Mouse (Mus musculus): ENCODE data around the gene Grm7. TPM values are rescaled to one million over a fixed set of nuclear protein-coding genes. Genes with fewer than 3 reads are reported as not detected.

Gene Grm7
- polyA plus RNA-seq (2015; fragmentation: Nextera tagmentation; extraction: Ambion mirVana), result 0.12 and 0.13 TPM in 2 replicates

DNA sequence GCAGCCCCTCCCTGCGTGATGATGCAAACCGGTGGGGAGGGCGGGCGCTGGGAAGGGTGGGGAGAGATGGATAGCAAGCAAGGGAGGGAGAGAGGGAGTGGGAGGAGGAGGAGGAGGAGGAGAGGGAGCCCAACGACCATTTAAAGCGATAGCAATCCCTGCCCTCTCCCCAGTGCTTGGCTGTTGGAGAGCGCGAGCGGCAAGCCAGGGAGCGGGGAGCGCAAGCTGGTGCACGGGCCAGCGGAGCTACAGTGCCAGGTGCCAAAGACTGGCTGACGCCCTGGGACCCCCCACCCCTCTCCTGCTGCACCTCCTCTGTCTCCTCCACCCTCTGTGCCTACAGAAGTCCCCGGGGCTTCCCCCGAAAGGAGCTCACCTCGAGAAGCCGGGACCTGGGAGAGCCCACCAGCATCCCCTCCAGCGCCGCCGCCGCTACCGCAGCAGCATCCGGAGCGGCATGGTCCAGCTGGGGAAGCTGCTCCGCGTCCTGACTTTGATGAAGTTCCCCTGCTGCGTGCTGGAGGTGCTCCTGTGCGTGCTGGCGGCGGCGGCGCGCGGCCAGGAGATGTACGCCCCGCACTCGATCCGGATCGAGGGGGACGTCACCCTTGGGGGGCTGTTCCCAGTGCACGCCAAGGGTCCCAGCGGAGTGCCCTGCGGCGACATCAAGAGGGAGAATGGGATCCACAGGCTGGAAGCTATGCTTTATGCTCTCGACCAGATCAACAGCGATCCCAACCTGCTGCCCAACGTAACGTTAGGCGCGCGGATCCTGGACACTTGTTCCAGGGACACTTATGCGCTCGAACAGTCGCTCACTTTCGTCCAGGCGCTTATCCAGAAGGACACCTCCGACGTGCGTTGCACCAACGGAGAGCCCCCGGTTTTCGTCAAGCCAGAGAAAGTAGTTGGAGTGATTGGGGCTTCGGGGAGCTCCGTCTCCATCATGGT, at the start of gene Grm7:
Grm7 (plus strand) TSS at position 171 of the 951 bp plus-strand sequence.

Measured in skeletal muscle tissue, postnatal 0 days (tissue).